Mouse (Mus musculus): ENCODE results near the gene Shisa3. TPM values are rescaled to one million over a fixed set of nuclear protein-coding genes. Genes with fewer than 3 reads are reported as not detected.

Gene Shisa3
- total and polyA plus RNA-seq, 3 experiments = 0.06 TPM; not detected in 2

GRCm38 (mm10) chr5:67643537-67644255, 36.0 kb downstream of the Shisa3 start:
- Histone ChIP-seq H3K27me3 (ENCODE audit: control insufficient read depth in 1 of 2, insufficient read depth in 2 of 2, low read length in 2 of 2) (no peaks in the 10 kb centered on the region), H3K4me1 (ENCODE audit: control insufficient read depth in 1 of 2, insufficient read depth in 2 of 2, low read length in 2 of 2) (no peaks in the 10 kb centered on the region), H3K4me3 (ENCODE audit: control insufficient read depth in 1 of 2, insufficient read depth in 1 of 2, low read depth in 2 of 2, low read length in 2 of 2) (no peak overlapping the region), H3K79me2 (ENCODE audit: control insufficient read depth, insufficient read depth, low read length, poor library complexity) (no peaks in the 10 kb centered on the region), H3K9ac (ENCODE audit: control insufficient read depth, low read depth, low read length, poor library complexity, severe bottlenecking) (no peak overlapping the region), H3K36me3 (ENCODE audit: control insufficient read depth in 1 of 2, insufficient read depth in 2 of 2, low read length in 2 of 2) (peaks cover 0 to 3% of the 10 kb centered on the region in 2 experiments; a peak in 2 of 4 replicates), H3K9me3 (replicated peaks; ENCODE audit: insufficient read depth, low read length) (no peaks in the 10 kb centered on the region), H3K27ac (ENCODE audit: control insufficient read depth, low read depth, low read length) (no peak overlapping the region)
- peak; percentile 10 for DNase-seq (ENCODE audit: low read depth, low spot score)
- TF ChIP-seq BHLHE40 (IDR thresholded peaks at IDR 0.05; ENCODE audit: borderline replicate concordance, low read depth, low read length) (no peak), ZMIZ1 (IDR thresholded peaks at IDR 0.05; ENCODE audit: low read depth, low read length) (no peak), POLR2AphosphoS2 (IDR thresholded peaks at IDR 0.05; ENCODE audit: low read length) (no peak)

- Histone ChIP-seq H3K79me2 (ENCODE audit: control insufficient read depth, insufficient read depth, low read length, poor library complexity) (no peaks in the 10 kb centered on the region), H3K4me1 (ENCODE audit: control insufficient read depth in 1 of 2, insufficient read depth in 2 of 2, low read length in 2 of 2) (no peaks in the 10 kb centered on the region), H3K9ac (ENCODE audit: control insufficient read depth, low read depth, low read length, poor library complexity, severe bottlenecking) (no peak overlapping the region), H3K27me3 (ENCODE audit: control insufficient read depth in 1 of 2, insufficient read depth in 2 of 2, low read length in 2 of 2) (no peaks in the 10 kb centered on the region), H3K36me3 (ENCODE audit: control insufficient read depth in 1 of 2, insufficient read depth in 2 of 2, low read length in 2 of 2) (peaks cover 0 to 6% of the 10 kb centered on the region in 2 experiments; a peak in 2 of 4 replicates), H3K9me3 (replicated peaks; ENCODE audit: insufficient read depth, low read length) (no peaks in the 10 kb centered on the region), H3K27ac (ENCODE audit: control insufficient read depth, low read depth, low read length) (no peak overlapping the region), H3K4me3 (ENCODE audit: control insufficient read depth in 1 of 2, insufficient read depth in 1 of 2, low read depth in 2 of 2, low read length in 2 of 2) (no peak overlapping the region)
- no peak for DNase-seq (ENCODE audit: low read depth, low spot score)
- no peak for TF ChIP-seq E2F4 (IDR thresholded peaks at IDR 0.05; ENCODE audit: borderline replicate concordance, low read depth, low read length)
- no peak for TF ChIP-seq USF1 (IDR thresholded peaks at IDR 0.05; ENCODE audit: low read depth, low read length)
Measured at GRCm38 (mm10) chr5:67646756-67647529, 39.3 kb downstream of the Shisa3 start.

- Histone ChIP-seq H3K9me3 (replicated peaks; ENCODE audit: insufficient read depth, low read length) (no peaks in the 10 kb centered on the region), H3K27ac (ENCODE audit: control insufficient read depth, low read depth, low read length) (no peak overlapping the region), H3K9ac (ENCODE audit: control insufficient read depth, low read depth, low read length, poor library complexity, severe bottlenecking) (no peak overlapping the region), H3K79me2 (ENCODE audit: control insufficient read depth, insufficient read depth, low read length, poor library complexity) (no peaks in the 10 kb centered on the region), H3K36me3 (ENCODE audit: control insufficient read depth in 1 of 2, insufficient read depth in 2 of 2, low read length in 2 of 2) (peaks cover 0 to 7% of the 10 kb centered on the region in 2 experiments; a peak in 2 of 4 replicates), H3K4me3 (ENCODE audit: control insufficient read depth in 1 of 2, insufficient read depth in 1 of 2, low read depth in 2 of 2, low read length in 2 of 2) (no peak overlapping the region), H3K4me1 (ENCODE audit: control insufficient read depth in 1 of 2, insufficient read depth in 2 of 2, low read length in 2 of 2) (no peaks in the 10 kb centered on the region), H3K27me3 (ENCODE audit: control insufficient read depth in 1 of 2, insufficient read depth in 2 of 2, low read length in 2 of 2) (no peaks in the 10 kb centered on the region)
- TF ChIP-seq ZMIZ1 (IDR thresholded peaks at IDR 0.05; ENCODE audit: low read depth, low read length) = no peak
- TF ChIP-seq GABPA (IDR thresholded peaks at IDR 0.05; ENCODE audit: low read depth, low read length) = no peak
- peak; percentile 36 to 47 (median 46) for TF ChIP-seq CTCF (IDR thresholded peaks at IDR 0.05 in 2 of 3, conservative IDR thresholded peaks at IDR 0.05 in 1 of 3; ENCODE audit: control insufficient read depth in 1 of 3, insufficient read depth in 1 of 3, low read depth in 2 of 3, low read length in 3 of 3, poor library complexity in 1 of 3, severe bottlenecking in 1 of 3)
- no peak for TF ChIP-seq USF1 (IDR thresholded peaks at IDR 0.05; ENCODE audit: low read depth, low read length)
- TF ChIP-seq KAT2A (conservative IDR thresholded peaks at IDR 0.05; ENCODE audit: low read depth, low read length) = no peak
- TF ChIP-seq NELFE (IDR thresholded peaks at IDR 0.05; ENCODE audit: low read depth, low read length) = no peak
- DNase-seq (ENCODE audit: low read depth, low spot score) = peak; percentile 29
Measured at GRCm38 (mm10) chr5:67647568-67647967, 39.9 kb downstream of the Shisa3 start.
